ENCODE assay signal across 29 mouse cellular contexts in the genomic region with DNA sequence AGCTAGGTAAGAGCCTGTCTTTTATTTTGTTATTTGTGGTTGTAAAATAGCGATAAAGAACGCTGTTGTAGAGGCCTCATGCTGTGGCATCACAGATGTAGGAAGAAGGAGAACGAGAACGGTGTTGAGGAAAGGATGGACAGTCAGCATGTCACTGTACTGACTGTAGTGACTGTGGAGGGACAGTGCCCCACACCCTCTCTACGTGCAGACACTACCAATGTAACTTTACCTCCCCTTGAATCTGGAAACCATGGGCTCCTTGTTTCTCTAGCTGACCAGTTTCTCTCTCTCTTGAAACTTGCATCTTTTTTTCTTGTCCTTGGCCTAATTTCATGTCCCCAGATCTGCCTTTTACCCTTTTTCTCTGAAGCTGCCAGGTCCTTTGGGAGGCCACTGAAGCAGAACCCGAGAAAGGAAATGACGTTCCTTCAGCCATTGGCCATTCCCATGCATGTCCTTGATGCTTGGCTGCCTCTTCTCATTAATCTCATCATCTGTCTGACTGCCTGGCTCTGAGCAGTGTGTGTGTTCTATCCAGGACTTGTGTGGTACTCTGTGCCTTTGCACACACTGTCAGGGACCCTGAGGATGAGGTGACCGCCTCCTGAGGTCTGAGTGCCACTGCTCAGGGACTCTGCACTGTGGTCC. TPM values are rescaled to one million over a fixed set of nuclear protein-coding genes. Genes with fewer than 3 reads are reported as not detected.
DNase-seq lines count a peak whose midpoint lies in the region; ATAC-seq and TF ChIP-seq lines count a peak whose summit lies in the region.
"Had no signal": no experiment of that assay in that cellular context is flagged by ENCODE, and none has a peak within 500 bp of the region (broad histone marks: within the 10 kb centered on the region; RNA-seq: fewer than 3 reads in every experiment).

No protein-coding gene starts in this region.

- peak; percentile 56 for DNase-seq in hindbrain, postnatal 0 days (ENCODE audit: low spot score)
- DNase-seq in spleen, adult 2 months (ENCODE audit: low read depth in 1 of 2, low spot score in 2 of 2): no peak
- DNase-seq in spleen, postnatal 4 days (ENCODE audit: low spot score in 2 of 2): no peak
- DNase-seq in thymus, postnatal 25 days: no peak
- no peak for DNase-seq in layer of hippocampus, postnatal 25 days (ENCODE audit: extremely low spot score in 1 of 2, low spot score in 1 of 2)
- DNase-seq: cerebellum, adult 11 months; cerebellum, adult 9-11 months; gastrocnemius, postnatal 10 days; heart, postnatal 4 days; kidney, adult 9 months; kidney, postnatal 4 days; layer of hippocampus, adult 9-11 months; liver, embryonic 13.5 days; lung, adult 2 months; lung, postnatal 14 days; right cerebral cortex, adult 18-20 months; right cerebral cortex, postnatal 4 days had no signal

- no peaks in the 10 kb centered on the region for H3K36me3 ChIP-seq in hindbrain, postnatal 0 days (ENCODE audit: insufficient read depth, low read length)
- H3K36me3 ChIP-seq in hindbrain, embryonic 12.5 days: peaks cover 54% of the 10 kb centered on the region
- no peaks in the 10 kb centered on the region for H3K36me3 ChIP-seq in spleen, adult 2 months (ENCODE audit: control insufficient read depth, insufficient read depth, low read length)

- H3K27ac ChIP-seq in hindbrain, postnatal 0 days: peak overlapping the region; percentile 37; the same call in 1 of the 2 replicates
- no peak overlapping the region for H3K27ac ChIP-seq in hindbrain, embryonic 12.5 days
- 0 out of 2 replicates have a peak overlapping the region, but pooled peaks have one; percentile 10 for H3K27ac ChIP-seq in spleen, adult 2 months (ENCODE audit: insufficient read depth, low read length)
- H3K27ac ChIP-seq: embryonic facial prominence, embryonic 10.5 days; forebrain, embryonic 10.5 days; heart, embryonic 10.5 days; left cerebral cortex, adult 2 months; liver, embryonic 13.5 days; stomach, postnatal 0 days had no signal

- H3K4me3 ChIP-seq in hindbrain, postnatal 0 days (ENCODE audit: low read length): no peak overlapping the region
- H3K4me3 ChIP-seq in hindbrain, embryonic 12.5 days: no peak overlapping the region
- H3K4me3 ChIP-seq in spleen, adult 2 months (ENCODE audit: extremely low read depth, insufficient read depth, insufficient read length): no peak overlapping the region
- H3K4me3 ChIP-seq: embryonic facial prominence, embryonic 10.5 days; forebrain, embryonic 10.5 days; heart, embryonic 10.5 days; left cerebral cortex, adult 2 months; liver, embryonic 13.5 days had no signal

- peak; percentile 78; the same call in 1 of the 2 replicates for ATAC-seq in hindbrain, postnatal 0 days
- ATAC-seq in hindbrain, embryonic 12.5 days (ENCODE audit: low FRiP score): no peak
- ATAC-seq in erythroid progenitor cell, adult 5-6 weeks (replicated peaks; ENCODE audit: low FRiP score, poor library complexity, severe bottlenecking): 0 out of 2 replicates have a peak, but pooled peaks have one; percentile 23
- ATAC-seq: forebrain, embryonic 16.5 days; inflammation-experienced regulatory T-cells, adult 6 months had no signal

- no peak overlapping the region for H3K9ac ChIP-seq in hindbrain, postnatal 0 days (replicated peaks; ENCODE audit: low read length)
- H3K9ac ChIP-seq in hindbrain, embryonic 12.5 days: no peak overlapping the region
- H3K9ac ChIP-seq: liver, embryonic 13.5 days had no signal

- H3K27me3 ChIP-seq in hindbrain, postnatal 0 days (ENCODE audit: insufficient read depth, low read length): no peaks in the 10 kb centered on the region
- H3K27me3 ChIP-seq in hindbrain, embryonic 12.5 days: no peaks in the 10 kb centered on the region
- no peaks in the 10 kb centered on the region for H3K27me3 ChIP-seq in spleen, adult 2 months (ENCODE audit: control insufficient read depth, insufficient read depth, low read length)
- H3K27me3 ChIP-seq: liver, embryonic 13.5 days had no signal

- no peak overlapping the region for H3K4me2 ChIP-seq in hindbrain, postnatal 0 days (ENCODE audit: low read depth, low read length)
- no peak overlapping the region for H3K4me2 ChIP-seq in hindbrain, embryonic 12.5 days (replicated peaks)
- H3K4me2 ChIP-seq: liver, embryonic 13.5 days; midbrain, embryonic 11.5 days had no signal

- WGBS in hindbrain, postnatal 0 days: 75% methylated on average over 8 of the region's 8 CpGs
- WGBS in hindbrain, embryonic 12.5 days: 85% methylated on average over 8 of the region's 8 CpGs
- WGBS in spleen, adult 2 months: 88% methylated on average over 8 of the region's 8 CpGs

- TF ChIP-seq POLR2A in spleen, adult 2 months (IDR thresholded peaks at IDR 0.05; ENCODE audit: low read depth, low read length): no peak

- H3K4me1 ChIP-seq in hindbrain, postnatal 0 days (ENCODE audit: insufficient read depth, low read length): no peaks in the 10 kb centered on the region
- peaks cover 4% of the 10 kb centered on the region for H3K4me1 ChIP-seq in hindbrain, embryonic 12.5 days
- peaks cover 4% of the 10 kb centered on the region; the same call in 1 of the 2 replicates for H3K4me1 ChIP-seq in spleen, adult 2 months (ENCODE audit: control insufficient read depth, insufficient read depth, insufficient read length)
- H3K4me1 ChIP-seq: heart, embryonic 10.5 days had no signal

- H3K9me3 ChIP-seq in hindbrain, postnatal 0 days (ENCODE audit: low read length): no peaks in the 10 kb centered on the region
- H3K9me3 ChIP-seq in hindbrain, embryonic 12.5 days (replicated peaks): no peaks in the 10 kb centered on the region
- H3K9me3 ChIP-seq: embryonic facial prominence, embryonic 10.5 days; forebrain, embryonic 10.5 days; heart, embryonic 10.5 days; liver, embryonic 13.5 days had no signal

- TF ChIP-seq CTCF in hindbrain, postnatal 0 days (IDR thresholded peaks at IDR 0.05; ENCODE audit: low read depth): no peak
- TF ChIP-seq CTCF in spleen, adult 2 months (IDR thresholded peaks at IDR 0.05; ENCODE audit: extremely low read depth, insufficient read depth, insufficient read length, insufficient replicate concordance): no peak

RNA-seq across cellular contexts. Expression of a gene that starts 9.7 kb away (rescaled TPM):
- 26.7 and 31.4 TPM in 2 replicates for total RNA-seq in hindbrain, postnatal 0 days (2014; rRNA removed)
- 9.1 and 9.9 TPM in 2 replicates for polyA plus RNA-seq in hindbrain, postnatal 0 days (2015; fragmentation: Nextera tagmentation; extraction: Ambion mirVana)
- 29.4 and 35.9 TPM in 2 replicates for polyA plus RNA-seq in hindbrain, embryonic 12.5 days (2016; fragmentation: Nextera tagmentation; extraction: Ambion mirVana)
- polyA plus RNA-seq in spleen, adult 2 months (2012; rRNA removed): 7.2 and 10.2 TPM in 2 replicates
- total RNA-seq in erythroid progenitor cell, adult 5-6 weeks (2015; ENCODE audit: low replicate concordance): 234 and 259 TPM in 2 replicates
- 464 and 490 TPM in 2 replicates for total RNA-seq in erythroid progenitor cell, adult 5-6 weeks (2017; ENCODE audit: low replicate concordance)
- 1 to 10 TPM; 4.2 to 4.6 TPM for total RNA-seq in layer of hippocampus, postnatal 25 days (2021)

RNA-seq across cellular contexts. Expression of a gene that starts 11.8 kb away (rescaled TPM):
- 798 and 822 TPM in 2 replicates for total RNA-seq in hindbrain, postnatal 0 days (2014; rRNA removed)
- 693 and 762 TPM in 2 replicates for polyA plus RNA-seq in hindbrain, postnatal 0 days (2015; fragmentation: Nextera tagmentation; extraction: Ambion mirVana)
- 16.8 and 20.1 TPM in 2 replicates for polyA plus RNA-seq in hindbrain, embryonic 12.5 days (2016; fragmentation: Nextera tagmentation; extraction: Ambion mirVana)
- 3.6 and 4.4 TPM in 2 replicates for polyA plus RNA-seq in spleen, adult 2 months (2012; rRNA removed)
- total RNA-seq in erythroid progenitor cell, adult 5-6 weeks (2015; ENCODE audit: low replicate concordance): 1.3 and 16.2 TPM in 2 replicates
- total RNA-seq in erythroid progenitor cell, adult 5-6 weeks (2017; ENCODE audit: low replicate concordance): 2.4 and 3.0 TPM in 2 replicates
- total RNA-seq in layer of hippocampus, postnatal 25 days (2021): 100 to 1,000 TPM; 852 to 862 TPM

RNA-seq across cellular contexts. Expression of a gene that starts 17.2 kb away (rescaled TPM):
- total RNA-seq in hindbrain, postnatal 0 days (2014; rRNA removed): 88.3 and 89.0 TPM in 2 replicates
- 105 TPM in 2 replicates for polyA plus RNA-seq in hindbrain, postnatal 0 days (2015; fragmentation: Nextera tagmentation; extraction: Ambion mirVana)
- polyA plus RNA-seq in hindbrain, embryonic 12.5 days (2016; fragmentation: Nextera tagmentation; extraction: Ambion mirVana): 76.9 and 77.1 TPM in 2 replicates
- polyA plus RNA-seq in spleen, adult 2 months (2012; rRNA removed): 66.7 and 81.9 TPM in 2 replicates
- 7.2 and 14.3 TPM in 2 replicates for total RNA-seq in erythroid progenitor cell, adult 5-6 weeks (2015; ENCODE audit: low replicate concordance)
- 3.6 and 3.9 TPM in 2 replicates for total RNA-seq in erythroid progenitor cell, adult 5-6 weeks (2017; ENCODE audit: low replicate concordance)
- 10 to 100 TPM; 62.2 to 65.8 TPM for total RNA-seq in layer of hippocampus, postnatal 25 days (2021)

RNA-seq across cellular contexts. Expression of a gene that starts 20.3 kb away (rescaled TPM):
- 0.10 TPM in 1 of 2 replicates, not detected in the other for total RNA-seq in hindbrain, postnatal 0 days (2014; rRNA removed)
- polyA plus RNA-seq in hindbrain, postnatal 0 days (2015; fragmentation: Nextera tagmentation; extraction: Ambion mirVana): 0.15 TPM in 1 of 2 replicates, not detected in the other
- polyA plus RNA-seq in hindbrain, embryonic 12.5 days (2016; fragmentation: Nextera tagmentation; extraction: Ambion mirVana): 0.34 and 0.51 TPM in 2 replicates
- 0.22 and 0.32 TPM in 2 replicates for polyA plus RNA-seq in spleen, adult 2 months (2012; rRNA removed)
- total RNA-seq in erythroid progenitor cell, adult 5-6 weeks (2015; ENCODE audit: low replicate concordance): not detected in 2 replicates
- total RNA-seq in erythroid progenitor cell, adult 5-6 weeks (2017; ENCODE audit: low replicate concordance): not detected in 2 replicates
- total RNA-seq in layer of hippocampus, postnatal 25 days (2021): 1 to 10 TPM; 4.0 to 5.6 TPM
- total RNA-seq: granulocyte monocyte progenitor cell, adult 5-6 weeks; monocyte, adult 5-6 weeks had no signal
- polyA plus RNA-seq: forebrain, embryonic 16.5 days; stomach, postnatal 0 days had no signal

RNA-seq across cellular contexts. Expression of a gene that starts 32.3 kb away (rescaled TPM):
- total RNA-seq in hindbrain, postnatal 0 days (2014; rRNA removed): 125 and 154 TPM in 2 replicates
- 76.2 and 82.0 TPM in 2 replicates for polyA plus RNA-seq in hindbrain, postnatal 0 days (2015; fragmentation: Nextera tagmentation; extraction: Ambion mirVana)
- 86.0 and 92.7 TPM in 2 replicates for polyA plus RNA-seq in hindbrain, embryonic 12.5 days (2016; fragmentation: Nextera tagmentation; extraction: Ambion mirVana)
- 66.6 and 81.6 TPM in 2 replicates for polyA plus RNA-seq in spleen, adult 2 months (2012; rRNA removed)
- 17.2 and 20.9 TPM in 2 replicates for total RNA-seq in erythroid progenitor cell, adult 5-6 weeks (2015; ENCODE audit: low replicate concordance)
- 7.9 and 8.3 TPM in 2 replicates for total RNA-seq in erythroid progenitor cell, adult 5-6 weeks (2017; ENCODE audit: low replicate concordance)
- total RNA-seq in layer of hippocampus, postnatal 25 days (2021): 10 to 100 TPM; 29.6 to 32.5 TPM

Comparison
In these comparisons a context has a peak if more than half of its experiments do, and no peak if none do; other contexts are left out.
1. RNA of a gene that starts 11.8 kb away (total RNA-seq): 852 to 862 TPM in layer of hippocampus, postnatal 25 days and 798 to 822 TPM in hindbrain, postnatal 0 days; 1.3 to 16.2 TPM in erythroid progenitor cell, adult 5-6 weeks; every median in the first group is over 10 times any median in the second.